Mouse (Mus musculus): ENCODE data around the gene Ppbp. TPM values are rescaled to one million over a fixed set of nuclear protein-coding genes. Genes with fewer than 3 reads are reported as not detected.

Gene Ppbp
- polyA plus RNA-seq, 1 experiment from 2014 or later = 9.6 TPM

GRCm38 (mm10) chr5:90765821-90766606 is 2.3 kb upstream of the Ppbp start:
- WGBS = 73% methylated on average over 8 of the region's 8 CpGs
- no peak for DNase-seq (ENCODE audit: low spot score)
- H3K4me3 ChIP-seq = no peak overlapping the region

GRCm38 (mm10) chr5:90771369-90771768 is 3.1 kb downstream of the Ppbp start:
- Histone ChIP-seq H3K4me1 (no peaks in the 10 kb centered on the region), H3K36me3 (replicated peaks) (no peaks in the 10 kb centered on the region), H3K4me3 (no peak overlapping the region), H3K9me3 (no peaks in the 10 kb centered on the region), H3K27ac (replicated peaks) (no peak overlapping the region), H3K27me3 (replicated peaks; ENCODE audit: low read depth, poor library complexity, severe bottlenecking) (no peaks in the 10 kb centered on the region)
- no peak for DNase-seq (ENCODE audit: low spot score)
- 82% methylated on average over 3 of the region's 3 CpGs for WGBS

More at GRCm38 (mm10) chr5:90765821-90766606, 2.3 kb upstream of the Ppbp start:
- Histone ChIP-seq H3K27me3 (replicated peaks; ENCODE audit: low read depth, poor library complexity, severe bottlenecking) (peaks cover 7% of the 10 kb centered on the region; the same call in 1 of the 2 replicates), H3K27ac (replicated peaks) (no peak overlapping the region), H3K9me3 (no peaks in the 10 kb centered on the region), H3K36me3 (replicated peaks) (no peaks in the 10 kb centered on the region), H3K4me1 (no peaks in the 10 kb centered on the region)

- WGBS = 88% methylated on average over 16 of the region's 16 CpGs
- H3K4me3 ChIP-seq = no peak within 1 kb of the TSS
- H3K36me3 ChIP-seq (replicated peaks) = no peaks in the 10 kb centered on the region
- H3K27me3 ChIP-seq (replicated peaks; ENCODE audit: low read depth, poor library complexity, severe bottlenecking) = no peaks in the 10 kb centered on the region
- no peak for DNase-seq (ENCODE audit: low spot score)
- H3K4me1 ChIP-seq = no peaks in the 10 kb centered on the region
- H3K27ac ChIP-seq (replicated peaks) = no peak within 1 kb of the TSS
- no peaks in the 10 kb centered on the region for H3K9me3 ChIP-seq
These were observed 3.7 kb downstream of the Ppbp start, which contains the start of gene Pf4 for GRCm38 (mm10) chr5:90771880-90772653. Pf4 (plus strand) TSS chr5:90772435.

- WGBS = 91% methylated on average over 5 of the region's 5 CpGs
- H3K27me3 ChIP-seq (replicated peaks; ENCODE audit: low read depth, poor library complexity, severe bottlenecking) = no peaks in the 10 kb centered on the region
- H3K4me1 ChIP-seq = no peaks in the 10 kb centered on the region
- no peaks in the 10 kb centered on the region for H3K36me3 ChIP-seq (replicated peaks)
- no peak for DNase-seq (ENCODE audit: low spot score)
- no peak overlapping the region for H3K4me3 ChIP-seq
- no peaks in the 10 kb centered on the region for H3K9me3 ChIP-seq
- H3K27ac ChIP-seq (replicated peaks) = no peak overlapping the region
These were observed 7.2 kb downstream of the Ppbp start for GRCm38 (mm10) chr5:90775562-90775961.

GRCm38 (mm10) chr5:90777621-90778020 is 9.3 kb downstream of the Ppbp start:
- H3K9me3 ChIP-seq = no peaks in the 10 kb centered on the region
- no peak overlapping the region for H3K27ac ChIP-seq (replicated peaks)
- no peaks in the 10 kb centered on the region for H3K36me3 ChIP-seq (replicated peaks)
- WGBS = 80% methylated on average over 10 of the region's 10 CpGs
- H3K4me3 ChIP-seq = no peak overlapping the region
- no peaks in the 10 kb centered on the region for H3K4me1 ChIP-seq
- DNase-seq (ENCODE audit: low spot score) = no peak
- no peaks in the 10 kb centered on the region for H3K27me3 ChIP-seq (replicated peaks; ENCODE audit: low read depth, poor library complexity, severe bottlenecking)

GRCm38 (mm10) chr5:90778856-90779255 is 10.5 kb downstream of the Ppbp start:
- no peaks in the 10 kb centered on the region for H3K36me3 ChIP-seq (replicated peaks)
- no peak overlapping the region for H3K27ac ChIP-seq (replicated peaks)
- H3K4me3 ChIP-seq = no peak overlapping the region
- H3K4me1 ChIP-seq = no peaks in the 10 kb centered on the region
- no peak for DNase-seq (ENCODE audit: low spot score)
- no peaks in the 10 kb centered on the region for H3K9me3 ChIP-seq
- WGBS = 88% methylated on average over 6 of the region's 6 CpGs
- no peaks in the 10 kb centered on the region for H3K27me3 ChIP-seq (replicated peaks; ENCODE audit: low read depth, poor library complexity, severe bottlenecking)

GRCm38 (mm10) chr5:90783697-90784096 is 15.4 kb downstream of the Ppbp start:
- Histone ChIP-seq H3K27ac (replicated peaks) (no peak overlapping the region), H3K4me3 (no peak overlapping the region), H3K4me1 (peaks cover 8% of the 10 kb centered on the region), H3K36me3 (replicated peaks) (no peaks in the 10 kb centered on the region), H3K27me3 (replicated peaks; ENCODE audit: low read depth, poor library complexity, severe bottlenecking) (peaks cover 7% of the 10 kb centered on the region), H3K9me3 (no peaks in the 10 kb centered on the region)
- 87% methylated on average over 3 of the region's 3 CpGs for WGBS
- no peak for DNase-seq (ENCODE audit: low spot score)

- DNase-seq (ENCODE audit: low spot score) = peak; percentile 54
- Histone ChIP-seq H3K27me3 (replicated peaks; ENCODE audit: low read depth, poor library complexity, severe bottlenecking) (peaks cover 7% of the 10 kb centered on the region), H3K27ac (replicated peaks) (no peak within 1 kb of the TSS), H3K4me3 (peak within 1 kb of the TSS; percentile 56), H3K4me1 (peaks cover 8% of the 10 kb centered on the region), H3K9me3 (no peaks in the 10 kb centered on the region), H3K36me3 (replicated peaks) (no peaks in the 10 kb centered on the region)
- WGBS = 14% methylated on average over 26 of the region's 26 CpGs
These were observed 17.6 kb downstream of the Ppbp start, which contains the start of gene Cxcl3 for GRCm38 (mm10) chr5:90785659-90786588. Cxcl3 (plus strand) TSS chr5:90786103.

GRCm38 (mm10) chr5:90788114-90788513 is 19.8 kb downstream of the Ppbp start:
- Histone ChIP-seq H3K4me1 (peaks cover 8% of the 10 kb centered on the region), H3K36me3 (replicated peaks) (no peaks in the 10 kb centered on the region), H3K27ac (replicated peaks) (no peak overlapping the region), H3K9me3 (no peaks in the 10 kb centered on the region), H3K4me3 (no peak overlapping the region), H3K27me3 (replicated peaks; ENCODE audit: low read depth, poor library complexity, severe bottlenecking) (peaks cover 7% of the 10 kb centered on the region)
- DNase-seq (ENCODE audit: low spot score) = no peak
- 78% methylated on average over 4 of the region's 4 CpGs for WGBS

- 84% methylated on average over 11 of the region's 11 CpGs for WGBS
- H3K4me1 ChIP-seq = peaks cover 8% of the 10 kb centered on the region
- H3K36me3 ChIP-seq (replicated peaks) = no peaks in the 10 kb centered on the region
These were observed 21.2 kb downstream of the Ppbp start for GRCm38 (mm10) chr5:90789306-90790073.

GRCm38 (mm10) chr5:90790074-90790502 is 21.8 kb downstream of the Ppbp start:
- H3K4me1 ChIP-seq = peaks cover 8% of the 10 kb centered on the region
- no peak overlapping the region for H3K27ac ChIP-seq (replicated peaks)
- 82% methylated on average over 8 of the region's 8 CpGs for WGBS
- no peaks in the 10 kb centered on the region for H3K36me3 ChIP-seq (replicated peaks)
- H3K27me3 ChIP-seq (replicated peaks; ENCODE audit: low read depth, poor library complexity, severe bottlenecking) = peaks cover 7% of the 10 kb centered on the region
- no peak overlapping the region for H3K4me3 ChIP-seq
- DNase-seq (ENCODE audit: low spot score) = no peak
- no peaks in the 10 kb centered on the region for H3K9me3 ChIP-seq

More at GRCm38 (mm10) chr5:90789306-90790073, 21.2 kb downstream of the Ppbp start:
- Histone ChIP-seq H3K27me3 (replicated peaks; ENCODE audit: low read depth, poor library complexity, severe bottlenecking) (peaks cover 7% of the 10 kb centered on the region), H3K27ac (replicated peaks) (no peak overlapping the region), H3K4me3 (no peak overlapping the region), H3K9me3 (no peaks in the 10 kb centered on the region)
- DNase-seq (ENCODE audit: low spot score) = no peak
